In genomic region chr16:29034053-29034794, GRCm38 (mm10) we compare ENCODE assay signal across 11 mouse cellular contexts.
DNase-seq lines count a peak whose midpoint lies in the region; ATAC-seq and TF ChIP-seq lines count a peak whose summit lies in the region.
"Had no signal": no experiment of that assay in that cellular context is flagged by ENCODE, and none has a peak within 500 bp of the region (broad histone marks: within the 10 kb centered on the region; RNA-seq: fewer than 3 reads in every experiment).

No protein-coding gene starts in this region.

- DNase-seq in 416B (ENCODE audit: low read depth) (peak; percentile 0), ZHBTc4 (ENCODE audit: low read depth, low spot score) (peak; percentile 16)
- DNase-seq in embryonic facial prominence, embryonic 11.5 days (ENCODE audit: low spot score): no peak
- no peak for DNase-seq in left cerebral cortex, postnatal 14 days (ENCODE audit: low spot score in 2 of 2)
- DNase-seq in right cerebral cortex, adult 2 months (ENCODE audit: low spot score in 2 of 2): no peak
- no peak for DNase-seq in left cerebral cortex, adult 2 months (ENCODE audit: extremely low spot score in 1 of 2, low spot score in 2 of 2)
- DNase-seq: gastrocnemius, postnatal 36 days; right cerebral cortex, postnatal 25 days had no signal

- no peak overlapping the region for H3K27ac ChIP-seq in embryonic facial prominence, embryonic 11.5 days (replicated peaks; ENCODE audit: low read depth, low read length)
- peak overlapping the region; percentile 30; the same call in 1 of the 2 replicates for H3K27ac ChIP-seq in midbrain, embryonic 12.5 days (replicated peaks)
- no peak overlapping the region for H3K27ac ChIP-seq in left cerebral cortex, adult 2 months
- H3K27ac ChIP-seq: kidney, postnatal 0 days had no signal

- intact Hi-C loops in left cerebral cortex, postnatal 14 days (cut with DNase I): no loop called here
- intact Hi-C loops in left cerebral cortex, adult 2 months (cut with DNase I): loop anchor here (5.0 kb wide), 1 partner anchor 107 kb away; the partner anchor contains the start of gene Mb21d2

- no peaks in the 10 kb centered on the region for H3K27me3 ChIP-seq in embryonic facial prominence, embryonic 11.5 days (ENCODE audit: control insufficient read depth, insufficient read depth, low read length)
- H3K27me3 ChIP-seq in midbrain, embryonic 12.5 days: 0 out of 2 replicates have a peak, but pooled peaks cover 3% of the 10 kb centered on the region

- no peaks in the 10 kb centered on the region for H3K9me3 ChIP-seq in embryonic facial prominence, embryonic 11.5 days (replicated peaks; ENCODE audit: control insufficient read depth, low read length)
- H3K9me3 ChIP-seq in midbrain, embryonic 12.5 days: no peaks in the 10 kb centered on the region

- H3K4me1 ChIP-seq in embryonic facial prominence, embryonic 11.5 days (ENCODE audit: control insufficient read depth, insufficient read depth, low read length): no peaks in the 10 kb centered on the region
- H3K4me1 ChIP-seq in midbrain, embryonic 12.5 days: peaks cover 8% of the 10 kb centered on the region

- no peak for TF ChIP-seq CTCF in left cerebral cortex, adult 2 months (IDR thresholded peaks at IDR 0.05)

- WGBS in embryonic facial prominence, embryonic 11.5 days: 58% methylated on average over 16 of the region's 16 CpGs
- WGBS in midbrain, embryonic 12.5 days: 54% methylated on average over 16 of the region's 16 CpGs

- peak; percentile 73 for ATAC-seq in embryonic facial prominence, embryonic 11.5 days (replicated peaks; ENCODE audit: insufficient number of reproducible peaks, low FRiP score, low TSS enrichment, low read depth)
- peak; percentile 87 for ATAC-seq in midbrain, embryonic 12.5 days (ENCODE audit: low FRiP score, low read depth)
- ATAC-seq: Patski had no signal

- no peaks in the 10 kb centered on the region for H3K36me3 ChIP-seq in embryonic facial prominence, embryonic 11.5 days (replicated peaks; ENCODE audit: control insufficient read depth, insufficient read depth, low read depth, low read length)
- H3K36me3 ChIP-seq in midbrain, embryonic 12.5 days: no peaks in the 10 kb centered on the region

- H3K4me2 ChIP-seq in embryonic facial prominence, embryonic 11.5 days (ENCODE audit: low read depth, low read length): no peak overlapping the region
- H3K4me2 ChIP-seq in midbrain, embryonic 12.5 days (replicated peaks): peak overlapping the region; percentile 21; the same call in 1 of the 2 replicates

- no peak overlapping the region for H3K4me3 ChIP-seq in embryonic facial prominence, embryonic 11.5 days (ENCODE audit: low read depth, low read length)
- no peak overlapping the region for H3K4me3 ChIP-seq in midbrain, embryonic 12.5 days
- H3K4me3 ChIP-seq in left cerebral cortex, adult 2 months: no peak overlapping the region

- no peak overlapping the region for H3K9ac ChIP-seq in embryonic facial prominence, embryonic 11.5 days (replicated peaks; ENCODE audit: low read length)
- H3K9ac ChIP-seq in midbrain, embryonic 12.5 days (replicated peaks): no peak overlapping the region

Comparison
In these comparisons a context has a peak if more than half of its experiments do, and no peak if none do; other contexts are left out.
1. DNase-seq: peak in 416B (single experiment) and ZHBTc4 (single experiment); none in embryonic facial prominence, embryonic 11.5 days (single experiment), left cerebral cortex, postnatal 14 days (0 of 2), right cerebral cortex, adult 2 months (0 of 2) and left cerebral cortex, adult 2 months (0 of 2).